Mouse (Mus musculus) midbrain, embryonic 16.5 days (tissue): ENCODE results near the gene Kmt2d. TPM values are rescaled to one million over a fixed set of nuclear protein-coding genes. Genes with fewer than 3 reads are reported as not detected.
"Not testable (repeated sequence)": the region's sequence is repeated elsewhere in the genome, so short reads cannot be mapped to it uniquely, and the experiment has no call there.

Experiments
- ATAC-seq: fragments of 200-750 bp; cut with Nextera tagmentation; 2 replicates; pipeline ENCODE4 v1.8.0; 2017; ENCODE audit warnings: moderate TSS enrichment
- H3K27ac ChIP-seq: fragments of 300-500 bp; sonication (generic); 2 replicates; pipeline ENCODE4 v1.5.1; 2014; ENCODE audit warnings: mild to moderate bottlenecking, low read length, mixed read lengths
- H3K27me3 ChIP-seq: fragments of 300-500 bp; sonication (generic); 2 replicates; pipeline ENCODE4 v1.6.1; 2014; ENCODE audit warnings: low read depth, low read length, mixed read lengths; ENCODE audit not compliant: control insufficient read depth, insufficient read depth
- H3K36me3 ChIP-seq: fragments of 300-500 bp; sonication (generic); 2 replicates; pipeline ENCODE4 v1.6.1; 2014; ENCODE audit warnings: mild to moderate bottlenecking, low read length, moderate library complexity, mixed read lengths; ENCODE audit not compliant: control insufficient read depth, insufficient read depth
- H3K4me1 ChIP-seq: fragments of 300-500 bp; sonication (generic); 2 replicates; pipeline ENCODE4 v1.6.1; 2014; ENCODE audit warnings: mild to moderate bottlenecking, low read length, mixed read lengths; ENCODE audit not compliant: control insufficient read depth, insufficient read depth
- H3K4me2 ChIP-seq: fragments of 300-500 bp; sonication (generic); 2 replicates; pipeline ENCODE4 v1.6.1; 2014; ENCODE audit warnings: mild to moderate bottlenecking, low read length, mixed read lengths
- H3K4me3 ChIP-seq: fragments of 300-500 bp; sonication (generic); 2 replicates; pipeline ENCODE4 v1.5.1; 2014; ENCODE audit warnings: low read depth, mild to moderate bottlenecking, low read length, moderate library complexity, mixed read lengths
- H3K9ac ChIP-seq: fragments of 300-500 bp; sonication (generic); 2 replicates; pipeline ENCODE4 v1.6.1; 2014; ENCODE audit warnings: low read depth, low read length, mixed read lengths
- H3K9me3 ChIP-seq: fragments of 300-500 bp; sonication (generic); replicated peaks from 2 replicates; pipeline ENCODE4 v1.6.1; 2014; ENCODE audit warnings: mild to moderate bottlenecking, low read length, mixed read lengths; ENCODE audit not compliant: control insufficient read depth, poor library complexity, severe bottlenecking
- WGBS: fragments of 180-500 bp; shearing (Covaris S2); extraction: QIAGEN DNeasy Blood & Tissue Kit; methylation state at CpG from one replicate; pipeline ENCODE4 v1.1.7; 2014; 5-methylcytosine and 5-hydroxymethylcytosine counted together
- polyA plus RNA-seq: library from polyadenylated mRNA; unstranded; fragments of >200 nt; fragmentation: Nextera tagmentation; extraction: Ambion mirVana; gene quantifications from 2 replicates; pipeline ENCODE4 v1.2.1, GENCODE M21; 2015

The Kmt2d gene
- 10.1 and 11.8 TPM in 2 replicates for polyA plus RNA-seq

GRCm38 (mm10) chr15:98871070-98871915 lies at the start of gene Kmt2d:
Gene Kmt2d (minus strand): TSS chr15:98871204.
- peak; percentile 34 for ATAC-seq
- under 1% methylated on average over 69 of the region's 94 CpGs for WGBS

GRCm38 (mm10) chr15:98918499-98918895 lies 47.5 kb upstream of the Kmt2d start:
- WGBS, result 25% methylated on average over 8 of the region's 8 CpGs
- ATAC-seq, H3K36me3 ChIP-seq: not testable (repeated sequence)

More at GRCm38 (mm10) chr15:98871070-98871915, at the start of gene Kmt2d:
- Histone ChIP-seq H3K9ac (peak within 1 kb of the TSS; percentile 97), H3K4me2 (peak within 1 kb of the TSS; percentile 100), H3K27me3 (no peaks in the 10 kb centered on the region), H3K36me3 (no peaks in the 10 kb centered on the region), H3K4me3 (peak within 1 kb of the TSS; percentile 98), H3K9me3 (no peaks in the 10 kb centered on the region), H3K4me1 (peaks cover 39% of the 10 kb centered on the region), H3K27ac (peak within 1 kb of the TSS; percentile 99)

DNA sequence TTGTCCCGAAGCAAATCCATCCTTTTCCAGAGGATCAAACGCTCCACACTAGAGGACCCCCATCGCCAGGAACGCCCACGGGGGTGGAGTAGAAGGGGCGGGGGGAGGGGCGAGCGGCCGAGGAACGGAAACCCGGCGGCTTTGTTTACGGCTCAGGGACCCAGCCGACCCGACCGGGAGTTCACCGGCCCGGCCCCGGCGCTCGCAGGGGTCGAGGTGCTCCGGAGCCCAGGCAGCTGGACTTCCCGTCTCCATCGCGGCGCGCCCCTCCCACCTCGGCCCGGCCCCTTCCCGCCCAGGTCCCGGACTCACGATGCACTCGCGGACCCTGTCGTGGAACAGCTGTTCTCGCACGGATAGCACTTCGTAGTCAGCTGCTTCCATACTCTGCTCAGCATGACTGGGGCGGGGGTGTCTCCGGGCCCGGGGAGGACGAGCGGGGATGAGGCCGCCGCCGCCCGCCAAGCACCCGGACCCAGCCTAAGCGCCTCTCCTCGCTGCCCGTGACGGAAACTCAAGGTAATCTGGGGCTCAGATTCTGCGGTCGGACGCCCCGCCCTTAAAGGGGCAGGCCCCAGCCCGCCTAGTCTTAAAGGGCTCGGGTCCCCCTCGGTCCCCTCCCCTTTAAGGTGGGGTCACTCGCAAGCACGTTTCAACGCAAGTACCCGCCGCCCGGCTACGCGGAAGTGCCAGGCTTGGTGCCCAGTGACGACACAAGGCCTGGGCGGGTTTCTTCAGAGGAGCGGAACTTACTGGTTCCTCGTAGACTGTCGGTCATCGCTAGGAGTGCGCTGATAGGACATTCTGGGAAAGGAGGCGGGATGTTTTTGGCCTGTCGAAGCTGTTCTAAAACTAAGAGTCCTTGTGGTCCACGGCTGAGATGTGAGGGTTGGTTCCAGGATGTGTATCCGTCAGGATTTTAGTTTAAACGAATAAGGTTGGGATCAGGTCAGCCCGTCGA lies 46.8 kb upstream of the Kmt2d start, which contains the start of gene Lmbr1l:
TSS of gene Lmbr1l (minus strand) at position 694 of the 961 bp plus-strand sequence.
- H3K27ac ChIP-seq, result peak within 1 kb of the TSS; percentile 95
- H3K36me3 ChIP-seq, result peaks cover 4% of the 10 kb centered on the region; the same call in 1 of the 2 replicates
- peak within 1 kb of the TSS; percentile 78 for H3K4me2 ChIP-seq
- H3K9me3 ChIP-seq, result no peaks in the 10 kb centered on the region
- peak within 1 kb of the TSS; percentile 81 for H3K4me3 ChIP-seq
- peak within 1 kb of the TSS; percentile 89 for H3K9ac ChIP-seq
- H3K4me1 ChIP-seq, result peaks cover 21% of the 10 kb centered on the region
- ATAC-seq, result peak; percentile 99
- H3K27me3 ChIP-seq, result no peaks in the 10 kb centered on the region
- WGBS, result under 1% methylated on average over 60 of the region's 82 CpGs

More at GRCm38 (mm10) chr15:98918499-98918895, 47.5 kb upstream of the Kmt2d start:
- H3K4me1 ChIP-seq, result peaks cover 21% of the 10 kb centered on the region
- peak overlapping the region; percentile 81 for H3K4me3 ChIP-seq
- peak overlapping the region; percentile 60 for H3K27ac ChIP-seq
- H3K27me3 ChIP-seq, H3K9me3 ChIP-seq: not testable (repeated sequence)
- peak overlapping the region; percentile 55 for H3K9ac ChIP-seq
- H3K4me2 ChIP-seq, result peak overlapping the region; percentile 56

- H3K27ac ChIP-seq, result peak overlapping the region; percentile 95
- no peaks in the 10 kb centered on the region for H3K27me3 ChIP-seq
- peak overlapping the region; percentile 78 for H3K4me2 ChIP-seq
- ATAC-seq, result no peak
- H3K4me1 ChIP-seq, result peaks cover 21% of the 10 kb centered on the region
- H3K9ac ChIP-seq, result peak overlapping the region; percentile 89
- no peaks in the 10 kb centered on the region for H3K9me3 ChIP-seq
- H3K4me3 ChIP-seq, result peak overlapping the region; percentile 81
- 0% methylated on average over 14 of the region's 14 CpGs for whole genome bisulfite sequencing
- peaks cover 9% of the 10 kb centered on the region for H3K36me3 ChIP-seq
Measured at GRCm38 (mm10) chr15:98917091-98917490, 46.1 kb upstream of the Kmt2d start.

DNA sequence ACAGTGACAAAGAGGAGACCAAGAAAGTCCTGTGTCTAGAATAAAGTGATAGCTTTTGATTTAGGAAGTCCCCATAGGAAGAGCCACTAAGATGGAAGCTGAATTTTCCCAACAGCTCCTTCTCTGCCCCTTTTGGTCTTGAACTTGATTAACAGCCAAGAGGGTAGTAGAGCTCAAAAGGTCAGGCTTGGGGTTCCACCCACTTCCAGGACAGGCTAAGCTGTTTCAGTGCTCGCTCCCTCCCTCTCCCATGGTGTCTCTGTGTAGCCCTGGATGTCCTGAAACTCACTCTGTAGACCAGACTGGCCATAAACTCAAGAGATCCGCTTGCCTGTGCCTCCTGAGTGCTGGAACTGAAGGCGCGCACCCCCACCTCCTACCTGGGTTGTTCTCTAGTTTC lies 45.0 kb upstream of the Kmt2d start:
- Histone ChIP-seq H3K4me3 (peak overlapping the region; percentile 81; the same call in 1 of the 2 replicates), H3K4me2 (peak overlapping the region; percentile 78), H3K4me1 (peaks cover 21% of the 10 kb centered on the region), H3K27ac (no peak overlapping the region), H3K27me3 (no peaks in the 10 kb centered on the region), H3K9ac (peak overlapping the region; percentile 20; the same call in 1 of the 2 replicates), H3K9me3 (no peaks in the 10 kb centered on the region), H3K36me3 (peaks cover 18% of the 10 kb centered on the region)
- WGBS, result 86% methylated on average over 4 of the region's 4 CpGs
- ATAC-seq, result no peak

DNA sequence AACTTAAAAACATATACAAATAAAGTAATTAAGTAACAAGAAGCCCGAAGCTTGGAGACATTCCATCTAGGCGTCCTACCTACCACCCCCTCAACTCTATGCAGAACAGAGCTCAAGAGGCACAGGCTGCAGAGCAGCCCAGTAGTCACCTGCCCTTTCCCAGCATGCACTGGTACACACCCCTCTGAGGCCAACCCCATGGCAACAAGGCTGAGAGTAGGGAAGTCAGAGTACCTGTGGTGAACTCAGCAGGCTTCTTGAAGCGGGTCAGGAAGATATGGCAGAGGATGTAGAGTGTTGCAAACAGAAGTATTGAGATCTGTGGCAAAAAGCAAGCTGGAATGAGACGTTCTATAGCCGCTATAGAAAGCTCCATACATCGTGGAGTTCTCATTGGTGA lies 43.9 kb upstream of the Kmt2d start:
- Histone ChIP-seq H3K9ac (no peak overlapping the region), H3K4me2 (no peak overlapping the region), H3K36me3 (peaks cover 25% of the 10 kb centered on the region), H3K4me1 (peaks cover 21% of the 10 kb centered on the region), H3K27ac (no peak overlapping the region), H3K9me3 (no peaks in the 10 kb centered on the region), H3K4me3 (no peak overlapping the region), H3K27me3 (no peaks in the 10 kb centered on the region)
- 87% methylated on average over 6 of the region's 6 CpGs for WGBS
- no peak for ATAC-seq

DNA sequence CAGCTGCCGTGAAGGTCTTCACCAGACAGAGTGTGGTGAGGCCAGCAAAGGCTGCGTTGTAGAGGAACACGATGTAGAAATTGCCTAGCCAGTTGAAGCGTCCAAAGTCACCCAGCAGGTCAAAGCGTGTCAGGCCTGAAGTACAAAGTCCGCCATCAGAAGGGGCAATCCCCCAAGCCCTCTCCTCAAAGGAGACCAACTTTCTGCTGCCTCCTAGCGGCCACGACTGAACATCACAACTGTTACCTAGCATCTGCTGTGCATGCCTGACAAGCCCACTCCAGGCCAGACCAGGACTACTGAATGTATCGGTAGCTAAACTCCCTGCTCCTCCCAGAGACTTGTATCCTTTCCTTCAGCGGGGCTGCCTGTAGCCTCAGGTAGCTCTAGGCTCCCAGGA lies 33.7 kb upstream of the Kmt2d start:
- H3K36me3 ChIP-seq, result peaks cover 18% of the 10 kb centered on the region
- no peaks in the 10 kb centered on the region for H3K9me3 ChIP-seq
- H3K4me1 ChIP-seq, result no peaks in the 10 kb centered on the region
- no peak overlapping the region for H3K4me2 ChIP-seq
- no peaks in the 10 kb centered on the region; the same call in 1 of the 2 replicates for H3K27me3 ChIP-seq
- ATAC-seq, result no peak
- H3K27ac ChIP-seq, result no peak overlapping the region
- H3K4me3 ChIP-seq, result no peak overlapping the region
- WGBS, result 26% methylated on average over 10 of the region's 10 CpGs
- no peak overlapping the region for H3K9ac ChIP-seq

GRCm38 (mm10) chr15:98902600-98902999 lies 31.6 kb upstream of the Kmt2d start:
- WGBS, result 84% methylated on average over 2 of the region's 2 CpGs

More at GRCm38 (mm10) chr15:98902600-98902999, 31.6 kb upstream of the Kmt2d start:
- Histone ChIP-seq H3K4me2 (no peak overlapping the region), H3K4me1 (peaks cover 5% of the 10 kb centered on the region; the same call in 1 of the 2 replicates), H3K27me3 (peaks cover 14% of the 10 kb centered on the region), H3K9me3 (no peaks in the 10 kb centered on the region), H3K27ac (no peak overlapping the region), H3K36me3 (peaks cover 4% of the 10 kb centered on the region; the same call in 1 of the 2 replicates), H3K9ac (no peak overlapping the region), H3K4me3 (no peak overlapping the region)
- no peak for ATAC-seq
